Mouse (Mus musculus): ENCODE measurements around the gene Fbxo34. TPM values are rescaled to one million over a fixed set of nuclear protein-coding genes. Genes with fewer than 3 reads are reported as not detected.

The Fbxo34 gene
- total and polyA plus RNA-seq, 3 experiments: 11.1 to 25.9 (median 11.9) TPM

- in situ Hi-C loops (cut with MboI; ENCODE audit: low pct_ligation_motif_present, low pct_unique_long_range_greater_than_20kb, low sequenced_read_pairs): no loop called here
- Histone ChIP-seq H3K4me2 (ENCODE audit: insufficient read depth, low read depth, poor library complexity, severe bottlenecking) (no peak overlapping the region), H3K4me1 (ENCODE audit: control insufficient read depth in 1 of 2, insufficient read depth in 2 of 2) (no peaks in the 10 kb centered on the region), H3K27me3 (replicated peaks) (no peaks in the 10 kb centered on the region), H3K79me2 (replicated peaks; ENCODE audit: control insufficient read depth, extremely low read depth, insufficient read depth, poor library complexity, severe bottlenecking) (peaks cover 2% of the 10 kb centered on the region; the same call in 1 of the 2 replicates), H3K9me3 (replicated peaks; ENCODE audit: low read length) (no peaks in the 10 kb centered on the region), H3K9ac (ENCODE audit: insufficient read depth, low read depth) (no peak overlapping the region), H3K27ac (ENCODE audit: insufficient read depth, low read depth) (no peak overlapping the region), H3K36me3 (replicated peaks in 1 of 2; ENCODE audit: control insufficient read depth in 1 of 2, insufficient read depth in 1 of 2, low read length in 1 of 2) (peaks cover 0 to 58% of the 10 kb centered on the region in 2 experiments), H3K4me3 (replicated peaks in 1 of 3; ENCODE audit: low read depth in 2 of 3, low read length in 2 of 3, poor library complexity in 1 of 3) (no peak overlapping the region)
- DNase-seq (ENCODE audit: extremely low read depth): no peak
- dilution Hi-C loops (cut with MboI; ENCODE audit: extremely low pct_ligation_motif_present, extremely low pct_unique_long_range_greater_than_20kb, low sequenced_read_pairs): no loop called here
- TF ChIP-seq NRF1 (IDR thresholded peaks at IDR 0.05; ENCODE audit: low read depth, low read length): no peak
- no peak for TF ChIP-seq MXI1 (IDR thresholded peaks at IDR 0.05; ENCODE audit: low read depth, low read length)
- no peak for TF ChIP-seq HCFC1 (IDR thresholded peaks at IDR 0.05; ENCODE audit: low read depth, low read length)
- TF ChIP-seq MAX (IDR thresholded peaks at IDR 0.05; ENCODE audit: low read length): no peak
Measured at GRCm38 (mm10) chr14:47522301-47522700, 72.1 kb downstream of the Fbxo34 start.

GRCm38 (mm10) chr14:47525374-47525773 is 75.2 kb downstream of the Fbxo34 start:
- Histone ChIP-seq H3K27me3 (replicated peaks) (no peaks in the 10 kb centered on the region), H3K4me2 (ENCODE audit: insufficient read depth, low read depth, poor library complexity, severe bottlenecking) (no peak overlapping the region), H3K9ac (ENCODE audit: insufficient read depth, low read depth) (no peak overlapping the region), H3K9me3 (replicated peaks; ENCODE audit: low read length) (no peaks in the 10 kb centered on the region), H3K36me3 (replicated peaks in 1 of 2; ENCODE audit: control insufficient read depth in 1 of 2, insufficient read depth in 1 of 2, low read length in 1 of 2) (peaks cover 12 to 63% of the 10 kb centered on the region in 2 experiments), H3K79me2 (replicated peaks; ENCODE audit: control insufficient read depth, extremely low read depth, insufficient read depth, poor library complexity, severe bottlenecking) (0 out of 2 replicates have a peak, but pooled peaks cover 2% of the 10 kb centered on the region), H3K4me1 (ENCODE audit: control insufficient read depth in 1 of 2, insufficient read depth in 2 of 2) (no peaks in the 10 kb centered on the region), H3K27ac (ENCODE audit: insufficient read depth, low read depth) (no peak overlapping the region), H3K4me3 (replicated peaks in 1 of 3; ENCODE audit: low read depth in 2 of 3, low read length in 2 of 3, poor library complexity in 1 of 3) (no peak overlapping the region)
- no peak for DNase-seq (ENCODE audit: extremely low read depth)
- in situ Hi-C loops (cut with MboI; ENCODE audit: low pct_ligation_motif_present, low pct_unique_long_range_greater_than_20kb, low sequenced_read_pairs): no loop called here
- dilution Hi-C loops (cut with MboI; ENCODE audit: extremely low pct_ligation_motif_present, extremely low pct_unique_long_range_greater_than_20kb, low sequenced_read_pairs): no loop called here
- no peak for TF ChIP-seq NRF1 (IDR thresholded peaks at IDR 0.05; ENCODE audit: low read depth, low read length)
- TF ChIP-seq MYC (IDR thresholded peaks at IDR 0.05; ENCODE audit: low read depth, low read length): no peak
- no peak for TF ChIP-seq RAD21 (IDR thresholded peaks at IDR 0.05; ENCODE audit: low read depth, low read length)
- no peak for TF ChIP-seq POLR2A (IDR thresholded peaks at IDR 0.05; ENCODE audit: low read depth, low read length)
- TF ChIP-seq BHLHE40 (IDR thresholded peaks at IDR 0.05; ENCODE audit: low read depth, low read length): no peak
- TF ChIP-seq E2F4 (IDR thresholded peaks at IDR 0.05; ENCODE audit: insufficient replicate concordance, low read depth, low read length): no peak
- TF ChIP-seq TBP (conservative IDR thresholded peaks at IDR 0.05; ENCODE audit: low read depth, low read length): no peak
- no peak for TF ChIP-seq HCFC1 (IDR thresholded peaks at IDR 0.05; ENCODE audit: low read depth, low read length)
- TF ChIP-seq MXI1 (IDR thresholded peaks at IDR 0.05; ENCODE audit: low read depth, low read length): no peak
- no peak for TF ChIP-seq TCF12 (IDR thresholded peaks at IDR 0.05; ENCODE audit: low read depth, low read length)
- TF ChIP-seq POLR2AphosphoS2 (IDR thresholded peaks at IDR 0.05; ENCODE audit: low read depth, low read length): no peak
- no peak for TF ChIP-seq ETS1 (conservative IDR thresholded peaks at IDR 0.05; ENCODE audit: low read depth, low read length)

- H3K4me1 ChIP-seq (ENCODE audit: control insufficient read depth in 1 of 2, insufficient read depth in 2 of 2): no peaks in the 10 kb centered on the region
- H3K36me3 ChIP-seq (replicated peaks in 1 of 2; ENCODE audit: control insufficient read depth in 1 of 2, insufficient read depth in 1 of 2, low read length in 1 of 2): peaks cover 15 to 60% of the 10 kb centered on the region in 2 experiments
- H3K27ac ChIP-seq (ENCODE audit: insufficient read depth, low read depth): no peak overlapping the region
- 0 out of 2 replicates have a peak, but pooled peaks cover 2% of the 10 kb centered on the region for H3K79me2 ChIP-seq (replicated peaks; ENCODE audit: control insufficient read depth, extremely low read depth, insufficient read depth, poor library complexity, severe bottlenecking)
- H3K4me3 ChIP-seq (replicated peaks in 1 of 3; ENCODE audit: low read depth in 2 of 3, low read length in 2 of 3, poor library complexity in 1 of 3): no peak overlapping the region
- no peak for DNase-seq (ENCODE audit: extremely low read depth)
- in situ Hi-C loops (cut with MboI; ENCODE audit: low pct_ligation_motif_present, low pct_unique_long_range_greater_than_20kb, low sequenced_read_pairs): no loop called here
- H3K9me3 ChIP-seq (replicated peaks; ENCODE audit: low read length): no peaks in the 10 kb centered on the region
- no peak overlapping the region for H3K9ac ChIP-seq (ENCODE audit: insufficient read depth, low read depth)
- no peaks in the 10 kb centered on the region for H3K27me3 ChIP-seq (replicated peaks)
- dilution Hi-C loops (cut with MboI; ENCODE audit: extremely low pct_ligation_motif_present, extremely low pct_unique_long_range_greater_than_20kb, low sequenced_read_pairs): no loop called here
- no peak overlapping the region for H3K4me2 ChIP-seq (ENCODE audit: insufficient read depth, low read depth, poor library complexity, severe bottlenecking)
- TF ChIP-seq CHD1 (IDR thresholded peaks at IDR 0.05; ENCODE audit: low read depth, low read length): no peak
- TF ChIP-seq KAT2A (IDR thresholded peaks at IDR 0.05; ENCODE audit: insufficient replicate concordance, low read length): no peak
- no peak for TF ChIP-seq MAZ (IDR thresholded peaks at IDR 0.05; ENCODE audit: low read depth, low read length)
- TF ChIP-seq USF2 (conservative IDR thresholded peaks at IDR 0.05; ENCODE audit: low read depth, low read length): no peak
- TF ChIP-seq POLR2A (IDR thresholded peaks at IDR 0.05; ENCODE audit: low read depth, low read length): no peak
- TF ChIP-seq CHD2 (IDR thresholded peaks at IDR 0.05; ENCODE audit: low read length): no peak
- TF ChIP-seq ZNF384 (IDR thresholded peaks at IDR 0.05; ENCODE audit: low read depth, low read length): no peak
- TF ChIP-seq MAX (IDR thresholded peaks at IDR 0.05; ENCODE audit: low read length): no peak
- TF ChIP-seq SIN3A (IDR thresholded peaks at IDR 0.05; ENCODE audit: low read length): no peak
- TF ChIP-seq POLR2AphosphoS2 (IDR thresholded peaks at IDR 0.05; ENCODE audit: low read depth, low read length): no peak
- no peak for TF ChIP-seq RCOR1 (conservative IDR thresholded peaks at IDR 0.05; ENCODE audit: low read depth, low read length)
- TF ChIP-seq CTCF (conservative IDR thresholded peaks at IDR 0.05 in 1 of 2, IDR thresholded peaks at IDR 0.05 in 1 of 2; ENCODE audit: low read depth in 2 of 2, low read length in 2 of 2): no peak
- no peak for TF ChIP-seq ETS1 (conservative IDR thresholded peaks at IDR 0.05; ENCODE audit: low read depth, low read length)
- no peak for TF ChIP-seq JUN (IDR thresholded peaks at IDR 0.05; ENCODE audit: insufficient read depth, low read depth, low read length)
- no peak for TF ChIP-seq SMC3 (IDR thresholded peaks at IDR 0.05; ENCODE audit: low read depth, low read length)
- TF ChIP-seq GABPA (IDR thresholded peaks at IDR 0.05; ENCODE audit: insufficient replicate concordance, low read depth, low read length): no peak
- TF ChIP-seq TBP (conservative IDR thresholded peaks at IDR 0.05; ENCODE audit: low read depth, low read length): no peak
- no peak for TF ChIP-seq ZC3H11A (IDR thresholded peaks at IDR 0.05; ENCODE audit: low read depth, low read length)
Measured at GRCm38 (mm10) chr14:47525861-47526260, 75.6 kb downstream of the Fbxo34 start.

All from CH12.LX (cell line).